Mouse (Mus musculus): ENCODE results near the gene Sp6. TPM values are rescaled to one million over a fixed set of nuclear protein-coding genes. Genes with fewer than 3 reads are reported as not detected.

Gene Sp6
- polyA plus RNA-seq (2017; shearing (Covaris generic)), result 2.9 TPM

DNA sequence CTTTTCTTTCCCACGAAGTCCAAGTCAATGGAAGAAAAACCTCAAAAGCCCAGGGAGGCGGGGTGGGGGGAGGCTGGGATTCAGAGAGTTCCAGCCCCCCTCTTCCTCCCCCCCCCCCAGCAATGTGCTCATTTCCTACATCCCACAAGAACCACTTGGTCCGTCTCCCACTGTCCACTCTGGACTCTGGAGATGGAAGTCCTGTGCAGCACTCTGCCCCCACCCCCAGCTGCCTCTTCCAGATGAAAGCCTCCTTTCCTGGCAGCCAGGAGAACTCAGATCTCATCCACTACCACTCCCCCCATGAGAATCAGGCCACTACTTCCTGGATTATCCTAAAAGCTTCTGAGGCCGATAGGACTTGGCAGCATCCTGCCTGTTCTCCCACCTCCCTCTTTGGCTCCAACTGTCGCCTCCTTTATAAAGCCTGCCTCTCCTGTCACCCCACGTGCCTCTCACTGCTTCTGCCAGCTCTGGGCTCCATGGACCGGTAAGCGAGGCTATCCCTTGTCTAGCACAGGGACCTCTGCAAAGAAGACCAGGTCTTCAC lies at the start of gene Sp6:
Gene Sp6 (plus strand): TSS at position 274 of the 550 bp plus-strand sequence.

DNA sequence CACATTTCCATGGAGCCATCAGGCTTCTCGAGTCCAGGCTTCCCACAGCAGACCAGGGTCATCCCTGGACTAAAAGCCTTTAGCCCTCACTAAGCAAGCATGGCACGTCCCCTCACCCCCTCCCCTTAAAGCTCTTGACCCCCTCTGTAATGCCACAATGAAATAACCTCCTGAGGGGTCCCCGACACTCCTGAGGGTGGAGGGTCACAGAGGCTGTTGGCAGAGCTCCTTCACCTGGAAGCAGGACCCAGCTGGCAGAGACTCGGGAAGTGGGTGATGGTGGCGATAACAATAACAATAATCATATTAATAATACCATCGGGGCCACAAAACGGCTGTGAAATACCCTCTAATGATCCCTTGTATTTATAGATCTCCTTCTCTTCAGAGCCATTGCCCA lies 30.3 kb upstream of the Sp6 start, which contains the start of gene Sp2:
Gene Sp2 (minus strand): TSS at position 101 of the 400 bp plus-strand sequence.

DNA sequence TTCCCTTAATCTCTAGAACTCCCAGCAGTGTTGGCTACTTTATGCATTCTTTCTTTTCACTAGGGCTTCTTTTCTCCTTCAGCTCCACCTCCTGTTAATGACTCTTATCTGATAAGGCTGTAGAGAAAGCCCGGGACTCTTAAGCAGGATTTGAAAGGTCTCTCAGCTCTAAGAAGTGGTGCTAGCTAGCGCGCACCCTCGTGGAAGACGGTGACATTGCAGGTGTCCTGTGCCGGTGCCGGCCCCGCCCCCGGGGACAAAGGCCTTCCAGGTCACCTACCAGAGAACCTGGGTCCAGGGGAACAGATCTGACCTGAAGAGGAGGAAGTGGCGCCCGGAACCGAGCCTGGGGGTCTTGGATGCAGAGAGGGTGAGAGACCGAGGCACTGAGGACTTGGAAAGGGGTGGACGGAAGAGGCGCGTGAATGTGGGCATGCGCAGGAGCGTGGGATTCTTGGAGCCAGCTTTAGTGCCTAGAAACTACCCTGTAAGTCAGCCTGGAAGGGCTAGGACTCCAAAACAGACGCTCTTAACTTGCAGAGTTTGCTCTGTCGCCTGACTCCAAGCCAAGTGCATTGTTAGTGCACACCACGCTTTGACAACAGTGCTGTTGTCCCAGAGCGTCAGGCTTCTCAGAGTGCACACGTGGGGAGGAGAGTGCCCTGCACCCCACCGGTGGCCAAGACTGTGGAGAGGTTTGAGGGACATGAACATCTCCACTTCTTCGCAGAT lies 16.7 kb downstream of the Sp6 start, which contains the start of gene Scrn2:
Gene Scrn2 (plus strand): TSS at position 253 of the 732 bp plus-strand sequence.

DNA sequence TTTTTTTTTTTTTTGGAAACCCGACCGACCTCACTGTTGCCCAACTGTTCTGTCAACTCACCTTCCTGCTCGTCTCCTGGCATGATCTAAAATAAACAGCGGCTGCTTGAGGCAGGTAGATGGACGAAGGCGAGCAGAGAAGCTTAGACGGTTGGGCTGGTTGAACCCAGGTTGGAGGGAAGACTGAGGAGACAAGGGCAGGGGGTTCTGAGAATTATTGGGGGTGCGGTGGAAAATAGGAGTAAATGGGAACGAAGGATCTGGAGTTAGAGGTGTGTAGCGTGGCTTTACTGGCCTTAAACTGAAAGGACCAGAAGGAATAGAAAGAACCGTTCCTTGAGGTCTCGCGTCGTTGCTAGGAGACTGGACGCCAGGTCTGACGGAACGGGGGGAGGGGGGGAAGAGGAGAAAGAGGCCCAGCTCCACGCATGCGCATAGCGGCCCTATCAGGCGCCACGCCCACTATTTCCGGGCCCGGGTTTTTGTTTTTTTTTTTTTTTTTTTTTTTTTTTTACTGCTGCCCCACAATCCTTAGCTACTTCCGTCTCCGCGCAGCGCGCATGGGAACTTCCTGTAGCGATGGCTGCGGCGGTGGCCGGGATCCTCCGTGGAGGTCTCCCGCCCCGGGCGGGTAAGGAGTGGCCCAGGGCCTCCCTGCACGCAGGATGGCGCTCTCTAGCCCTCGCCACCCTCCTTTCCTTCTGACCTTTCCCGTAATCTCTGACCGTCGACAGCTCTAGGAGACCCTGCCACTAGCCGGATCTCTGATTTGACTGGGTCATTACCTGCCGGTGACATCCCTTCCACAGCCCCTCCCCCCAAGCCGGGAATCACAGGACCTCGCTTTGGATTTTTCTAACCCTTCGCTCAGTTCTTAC lies 28.1 kb downstream of the Sp6 start, which contains the start of the genes Lrrc46 and Mrpl10:
Gene Lrrc46 (minus strand): TSS at position 386 of the 878 bp plus-strand sequence.
Gene Mrpl10 (plus strand): TSS at position 539 of the 878 bp plus-strand sequence.

DNA sequence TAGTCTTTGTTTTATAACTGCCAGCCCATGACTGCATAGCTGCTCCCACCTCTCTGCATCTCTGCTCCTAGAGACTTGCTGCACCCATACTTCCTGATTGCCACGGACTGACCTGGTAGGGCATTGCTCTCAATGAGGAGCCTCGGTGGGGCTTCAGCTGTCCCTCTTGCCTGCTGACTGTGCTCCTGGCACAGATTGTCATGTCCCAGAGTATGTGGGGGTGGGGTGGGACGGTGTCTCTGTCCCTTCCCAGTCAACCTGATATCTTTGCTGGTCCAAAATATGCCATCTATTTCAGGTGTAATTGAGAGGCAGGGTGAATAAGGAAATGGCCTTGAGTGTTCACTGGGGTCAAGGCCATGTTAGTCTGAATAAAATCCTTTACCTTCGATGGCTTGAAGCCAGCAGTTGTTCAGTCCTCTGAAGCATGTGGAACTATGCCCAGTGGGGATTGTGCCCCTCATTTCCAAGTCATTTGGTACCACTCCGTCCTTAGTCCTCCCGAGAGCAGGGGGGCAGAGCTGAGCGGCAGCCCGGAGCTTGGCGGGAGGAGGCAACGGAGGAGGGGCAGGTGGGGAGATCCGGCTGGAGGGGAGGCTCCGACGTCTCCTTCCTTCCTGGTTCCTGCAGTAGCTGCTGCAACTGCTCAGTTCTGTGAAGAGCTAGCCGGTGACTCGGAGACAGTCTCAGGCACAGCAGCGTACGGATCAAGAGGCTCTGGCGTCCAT lies 37.2 kb downstream of the Sp6 start, which contains the start of gene Osbpl7:
Gene Osbpl7 (plus strand): TSS at position 413 of the 728 bp plus-strand sequence.

Other genes with a start within 250 kb of the Sp6 start
- gene Snx11, start 235.8 kb upstream of the Sp6 start, polyA plus RNA-seq (2017; shearing (Covaris generic)), result 31.4 TPM
- gene Cbx1, start 224.3 kb upstream of the Sp6 start, polyA plus RNA-seq (2017; shearing (Covaris generic)), result 39.7 TPM
- 47.4 TPM for gene Nfe2l1, start 183.4 kb upstream of the Sp6 start, polyA plus RNA-seq (2017; shearing (Covaris generic))
- gene Copz2, start 163.5 kb upstream of the Sp6 start, polyA plus RNA-seq (2017; shearing (Covaris generic)), result not detected
- gene Cdk5rap3, start 96.9 kb upstream of the Sp6 start, polyA plus RNA-seq (2017; shearing (Covaris generic)), result 109 TPM
- gene Prr15l, start 85.3 kb upstream of the Sp6 start, polyA plus RNA-seq (2017; shearing (Covaris generic)), result 0.48 TPM
- gene Pnpo, start 69.4 kb upstream of the Sp6 start, polyA plus RNA-seq (2017; shearing (Covaris generic)), result 51.3 TPM
- 78.8 TPM for gene Sp2, start 30.4 kb upstream of the Sp6 start, polyA plus RNA-seq (2017; shearing (Covaris generic))
- gene Scrn2, start 16.5 kb downstream of the Sp6 start, polyA plus RNA-seq (2017; shearing (Covaris generic)), result 16.8 TPM
- gene Lrrc46, start 28.0 kb downstream of the Sp6 start, polyA plus RNA-seq (2017; shearing (Covaris generic)), result not detected
- gene Mrpl10, start 28.2 kb downstream of the Sp6 start, polyA plus RNA-seq (2017; shearing (Covaris generic)), result 87.8 TPM
- gene Osbpl7, start 37.2 kb downstream of the Sp6 start, polyA plus RNA-seq (2017; shearing (Covaris generic)), result 43.3 TPM
- gene Tbx21, start 101.9 kb downstream of the Sp6 start, polyA plus RNA-seq (2017; shearing (Covaris generic)), result 3.8 TPM
- 0.09 TPM for gene Tbkbp1, start 138.1 kb downstream of the Sp6 start, polyA plus RNA-seq (2017; shearing (Covaris generic))
- gene Kpnb1, start 174.5 kb downstream of the Sp6 start, polyA plus RNA-seq (2017; shearing (Covaris generic)), result 34.0 TPM

All from CD4-positive, CD25-positive, alpha-beta regulatory T cell, adult 9 weeks (primary cell).